8 mouse cellular contexts compared by ENCODE assay signal in the genomic region with DNA sequence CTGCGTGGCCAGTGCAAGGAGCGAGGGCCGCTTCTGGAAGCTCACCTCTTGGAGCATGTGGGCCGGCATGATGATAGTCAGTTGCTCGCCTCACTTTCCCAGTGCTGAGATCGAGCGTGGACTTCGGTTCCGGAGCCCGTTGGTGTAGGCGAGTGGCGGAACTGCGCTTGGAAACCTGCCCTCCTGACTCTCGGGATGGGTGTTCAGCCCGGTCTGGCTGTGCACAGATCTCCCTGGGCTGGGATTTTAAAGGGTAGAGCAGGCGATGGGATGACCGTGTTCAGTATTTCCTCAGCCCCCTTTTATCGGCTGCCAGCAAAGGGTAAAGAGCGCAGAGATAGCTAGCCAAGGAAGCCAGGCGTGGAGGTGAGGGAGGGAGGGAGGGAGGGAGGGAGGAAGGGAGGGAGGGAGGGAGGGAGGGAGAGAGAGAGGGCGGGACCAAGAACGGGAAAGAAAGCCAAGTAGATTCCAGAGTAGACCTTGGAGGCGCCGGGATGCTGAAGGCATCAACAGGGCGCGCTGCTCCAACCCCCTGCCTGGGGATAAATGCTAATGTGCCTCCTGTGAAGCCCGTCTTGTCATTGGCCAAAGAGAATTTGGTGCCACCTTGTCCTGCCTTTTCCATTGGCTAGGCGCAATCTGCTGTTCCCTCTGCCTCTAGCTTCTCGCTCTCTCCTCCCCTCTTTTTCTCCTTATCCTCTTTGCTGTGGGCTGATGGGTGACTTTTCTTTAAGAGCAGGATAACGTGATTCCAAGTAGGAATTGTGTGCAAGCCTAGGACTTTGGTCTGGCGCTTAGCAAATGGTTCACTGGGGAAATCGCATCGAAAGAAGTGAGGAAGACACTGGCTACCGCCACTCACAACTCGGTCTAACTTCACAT. TPM values are rescaled to one million over a fixed set of nuclear protein-coding genes. Genes with fewer than 3 reads are reported as not detected.
DNase-seq lines count a peak whose midpoint lies in the region; ATAC-seq lines count a peak whose summit lies in the region.

A gene (minus strand): TSS at position 539 of the 882 bp plus-strand sequence.

- intact Hi-C loops in gastrocnemius, postnatal 14 days (cut with DNase I; ENCODE audit: low total_unique reads), result no loop called here

- peaks cover 43% of the 10 kb centered on the region for H3K4me1 ChIP-seq in megakaryocyte, embryonic 14.5 days

- H3K4me3 ChIP-seq in megakaryocyte, embryonic 14.5 days (replicated peaks), result peak within 1 kb of the TSS; percentile 93

- peaks cover 18% of the 10 kb centered on the region for H3K27me3 ChIP-seq in megakaryocyte, embryonic 14.5 days (replicated peaks)

- peaks cover 33% of the 10 kb centered on the region for H3K36me3 ChIP-seq in megakaryocyte, embryonic 14.5 days (replicated peaks; ENCODE audit: low read length)

- no peak for ATAC-seq in megakaryocyte, adult 5-6 weeks (ENCODE audit: poor library complexity, severe bottlenecking)
- peak; percentile 81 for ATAC-seq in megakaryocyte-erythroid progenitor cell, adult 5-6 weeks (replicated peaks; ENCODE audit: low FRiP score, low TSS enrichment, poor library complexity, severe bottlenecking)

- peak; percentile 92 for DNase-seq in embryo, embryonic 10.5 days (ENCODE audit: low spot score)
- DNase-seq in gastrocnemius, postnatal 14 days, result peak; percentile 69
- peak; percentile 34 for DNase-seq in induced T-regulatory cell, adult 2 months (ENCODE audit: low read depth)
- DNase-seq in left cerebral cortex, adult 9 months (ENCODE audit: low spot score in 2 of 2), result peak; percentile 69 to 79
- peak; percentile 64 for DNase-seq in right cerebral cortex, postnatal 4 days

- H3K9me3 ChIP-seq in megakaryocyte, embryonic 14.5 days, result no peaks in the 10 kb centered on the region

RNA-seq across cellular contexts. Expression of the gene that starts here (rescaled TPM):
- 11.6 and 39.1 TPM in 2 replicates for polyA plus RNA-seq in megakaryocyte, embryonic 14.5 days (2012; ENCODE audit: insufficient read depth, low replicate concordance)
- total RNA-seq in megakaryocyte, adult 5-6 weeks (2015), result 0.54 and 0.64 TPM in 2 replicates
- total RNA-seq in megakaryocyte, adult 5-6 weeks (2017), result 0.18 and 0.98 TPM in 2 replicates
- total RNA-seq in gastrocnemius, postnatal 14 days (2021), result 10 to 100 TPM; 12.8 to 37.3 TPM
- 14.0 and 16.2 TPM in 2 replicates for total RNA-seq in megakaryocyte-erythroid progenitor cell, adult 5-6 weeks (2014; fragmentation: Nextera tagmentation)
- 4.3 and 18.8 TPM in 2 replicates for total RNA-seq in megakaryocyte-erythroid progenitor cell, adult 5-6 weeks (2017)

Comparison
In these comparisons a context has a peak if more than half of its experiments do, and no peak if none do; other contexts are left out.
1. DNase-seq: peak in every context shown above with its lines; median percentile 92 in embryo, embryonic 10.5 days; 74 in left cerebral cortex, adult 9 months; 69 in gastrocnemius, postnatal 14 days; 64 in right cerebral cortex, postnatal 4 days; 34 in induced T-regulatory cell, adult 2 months.